Mouse (Mus musculus) adrenal gland, adult 18-20 months (tissue): ENCODE measurements at regions not wholly inside any gene's neighbourhood (a gene's known extent, or its start where the extent isn't known, plus 50 kb on each side); places are given as distances from the start of the nearest gene placed in this dataset.

Experiments used
- DNase-seq, 2 experiments: peaks; one replicate each; pipeline ENCODE4 v3.0.0; 2021 to 2022; ENCODE audit warnings: low spot score in 2 of 2

- no peak for DNase-seq
Observed at GRCm38 (mm10) chr15:68014605-68015305, 1514.0 kb upstream of the Lrrc6 start.

- no peak for DNase-seq
Observed at GRCm38 (mm10) chr15:68011162-68011561, 1510.5 kb upstream of the Lrrc6 start.

- no peak for DNase-seq
Observed at GRCm38 (mm10) chr15:68010189-68010588, 1509.5 kb upstream of the Lrrc6 start.

GRCm38 (mm10) chr15:68004798-68005197 lies 1504.1 kb upstream of the Lrrc6 start:
- DNase-seq: no peak

GRCm38 (mm10) chr15:67996532-67996931 lies 1495.8 kb upstream of the Lrrc6 start:
- DNase-seq: no peak

- no peak for DNase-seq
Observed at GRCm38 (mm10) chr15:67989428-67990272, 1488.9 kb upstream of the Lrrc6 start.

GRCm38 (mm10) chr15:67987941-67988340 lies 1487.2 kb upstream of the Lrrc6 start:
- no peak for DNase-seq

- DNase-seq: peak in 1 of 2 experiments; percentile 11
Observed at GRCm38 (mm10) chr15:67983253-67983652, 1482.5 kb upstream of the Lrrc6 start.

GRCm38 (mm10) chr15:67981876-67982275 lies 1481.2 kb upstream of the Lrrc6 start:
- no peak for DNase-seq

- DNase-seq: no peak
Observed at GRCm38 (mm10) chr15:67979451-67979850, 1478.7 kb upstream of the Lrrc6 start.

GRCm38 (mm10) chr15:67977210-67977609 lies 1476.5 kb upstream of the Lrrc6 start:
- DNase-seq: no peak

- DNase-seq: no peak
Observed at GRCm38 (mm10) chr15:67971998-67972397, 1471.3 kb upstream of the Lrrc6 start.

GRCm38 (mm10) chr15:67954216-67954615 lies 1453.5 kb upstream of the Lrrc6 start:
- no peak for DNase-seq

- DNase-seq: no peak
Observed at GRCm38 (mm10) chr15:67950281-67951040, 1449.8 kb upstream of the Lrrc6 start.

- DNase-seq: no peak
Observed at GRCm38 (mm10) chr15:67944330-67945082, 1443.8 kb upstream of the Lrrc6 start.

- DNase-seq: no peak
Observed at GRCm38 (mm10) chr15:67943046-67943445, 1442.3 kb upstream of the Lrrc6 start.

GRCm38 (mm10) chr15:67940510-67940909 lies 1439.8 kb upstream of the Lrrc6 start:
- DNase-seq: no peak

GRCm38 (mm10) chr15:67924885-67925284 lies 1424.2 kb upstream of the Lrrc6 start:
- no peak for DNase-seq

- DNase-seq: no peak
Observed at GRCm38 (mm10) chr15:67907034-67907433, 1406.3 kb upstream of the Lrrc6 start.

GRCm38 (mm10) chr15:67905279-67905678 lies 1404.6 kb upstream of the Lrrc6 start:
- no peak for DNase-seq

GRCm38 (mm10) chr15:67904646-67905045 lies 1403.9 kb upstream of the Lrrc6 start:
- no peak for DNase-seq
